15 mouse cellular contexts compared by ENCODE assay signal in genomic region chr5:22307072-22307471, GRCm38 (mm10). TPM values are rescaled to one million over a fixed set of nuclear protein-coding genes. Genes with fewer than 3 reads are reported as not detected.
A peak's percentile ranks its signal among the peaks of the same experiment; 100 is the strongest.
DNase-seq lines count a peak whose midpoint lies in the region; ATAC-seq lines count a peak whose summit lies in the region.
"Had no signal": no experiment of that assay in that cellular context is flagged by ENCODE, and none has a peak within 500 bp of the region (broad histone marks: within the 10 kb centered on the region; RNA-seq: fewer than 3 reads in every experiment).

No protein-coding gene starts in this region.

- ATAC-seq in hindbrain, embryonic 15.5 days (ENCODE audit: low FRiP score, low read depth) = peak; percentile 71; the same call in 1 of the 2 replicates
- no peak for ATAC-seq in hindbrain, embryonic 13.5 days (ENCODE audit: low FRiP score)
- ATAC-seq: midbrain, embryonic 15.5 days had no signal

- no peak overlapping the region for H3K4me2 ChIP-seq in hindbrain, embryonic 15.5 days
- H3K4me2 ChIP-seq in hindbrain, embryonic 13.5 days = no peak overlapping the region
- H3K4me2 ChIP-seq: limb, embryonic 13.5 days; midbrain, embryonic 15.5 days had no signal

- no peak overlapping the region for H3K9ac ChIP-seq in hindbrain, embryonic 15.5 days
- H3K9ac ChIP-seq in hindbrain, embryonic 13.5 days = no peak overlapping the region
- H3K9ac ChIP-seq: limb, embryonic 13.5 days; midbrain, embryonic 15.5 days had no signal

- no peaks in the 10 kb centered on the region for H3K9me3 ChIP-seq in hindbrain, embryonic 15.5 days
- no peaks in the 10 kb centered on the region for H3K9me3 ChIP-seq in hindbrain, embryonic 13.5 days
- H3K9me3 ChIP-seq: limb, embryonic 13.5 days; midbrain, embryonic 15.5 days had no signal

- H3K27ac ChIP-seq in hindbrain, embryonic 15.5 days (replicated peaks) = no peak overlapping the region
- no peak overlapping the region for H3K27ac ChIP-seq in hindbrain, embryonic 13.5 days
- H3K27ac ChIP-seq: heart, adult 2 months; kidney, postnatal 0 days; limb, embryonic 13.5 days; midbrain, embryonic 15.5 days had no signal

- peaks cover 6% of the 10 kb centered on the region; the same call in 1 of the 2 replicates for H3K4me1 ChIP-seq in hindbrain, embryonic 15.5 days (replicated peaks)
- H3K4me1 ChIP-seq in hindbrain, embryonic 13.5 days (replicated peaks) = peaks cover 9% of the 10 kb centered on the region; the same call in 1 of the 2 replicates

- WGBS in hindbrain, embryonic 15.5 days = 54% methylated on average over 3 of the region's 3 CpGs
- 76% methylated on average over 3 of the region's 3 CpGs for WGBS in hindbrain, embryonic 13.5 days

- no peak overlapping the region for H3K4me3 ChIP-seq in hindbrain, embryonic 15.5 days
- H3K4me3 ChIP-seq in hindbrain, embryonic 13.5 days = no peak overlapping the region
- H3K4me3 ChIP-seq: heart, adult 2 months; limb, embryonic 13.5 days; midbrain, embryonic 15.5 days had no signal

- H3K36me3 ChIP-seq in hindbrain, embryonic 15.5 days = no peaks in the 10 kb centered on the region
- no peaks in the 10 kb centered on the region for H3K36me3 ChIP-seq in hindbrain, embryonic 13.5 days
- H3K36me3 ChIP-seq: limb, embryonic 13.5 days; midbrain, embryonic 15.5 days had no signal

- DNase-seq in brain, adult 2 months (ENCODE audit: low read depth, low spot score) = peak; percentile 95
- DNase-seq in cerebellum, adult 8-10 months = peak; percentile 48
- peak; percentile 40 to 62 for DNase-seq in layer of hippocampus, postnatal 36 days
- DNase-seq in kidney, adult 18-20 months = no peak
- no peak for DNase-seq in kidney, postnatal 25 days
- no peak for DNase-seq in yolk sac, embryonic 10.5 days (ENCODE audit: low spot score)
- DNase-seq: adrenal gland, postnatal 10 days; B cell, adult 2 months; heart, adult 2 months; heart, postnatal 10 days had no signal

- H3K27me3 ChIP-seq in hindbrain, embryonic 15.5 days = no peaks in the 10 kb centered on the region
- no peaks in the 10 kb centered on the region for H3K27me3 ChIP-seq in hindbrain, embryonic 13.5 days
- H3K27me3 ChIP-seq: limb, embryonic 13.5 days; midbrain, embryonic 15.5 days had no signal

RNA-seq across cellular contexts. Expression of gene Reln, which starts 37.4 kb away (rescaled TPM):
- 38.8 and 46.4 TPM in 2 replicates for polyA plus RNA-seq in hindbrain, embryonic 15.5 days (2015; fragmentation: Nextera tagmentation; extraction: Ambion mirVana)
- 25.9 TPM in 2 replicates for polyA plus RNA-seq in hindbrain, embryonic 13.5 days (2015; fragmentation: Nextera tagmentation; extraction: Ambion mirVana)
- 10 to 100 TPM; 41.4 to 54.1 TPM for total RNA-seq in layer of hippocampus, postnatal 36 days (2021)

Comparison
In these comparisons a context has a peak if more than half of its experiments do, and no peak if none do; other contexts are left out.
1. DNase-seq: peak in brain, adult 2 months (single experiment), cerebellum, adult 8-10 months (single experiment) and layer of hippocampus, postnatal 36 days (2 of 2); none in kidney, adult 18-20 months (single experiment), kidney, postnatal 25 days (0 of 2) and yolk sac, embryonic 10.5 days (single experiment).